Mouse (Mus musculus) hindbrain, embryonic 11.5 days (tissue): ENCODE data around the gene Igfbp7. TPM values are rescaled to one million over a fixed set of nuclear protein-coding genes. Genes with fewer than 3 reads are reported as not detected.
"Not testable (repeated sequence)": the region's sequence is repeated elsewhere in the genome, so short reads cannot be mapped to it uniquely, and the experiment has no call there.

ENCODE experiments used
- ATAC-seq: fragments of 200-750 bp; cut with Nextera tagmentation; 2 replicates; pipeline ENCODE4 v1.8.0; 2017; ENCODE audit warnings: mild to moderate bottlenecking, moderate TSS enrichment, moderate library complexity; ENCODE audit not compliant: low FRiP score
- DNase-seq: peaks from one replicate; pipeline ENCODE4 v3.0.0-alpha.2; 2015; ENCODE audit warnings: low spot score
- H3K27ac ChIP-seq: fragments of 300-500 bp; sonication (generic); 2 replicates; pipeline ENCODE4 v1.5.1; 2014; ENCODE audit warnings: mild to moderate bottlenecking, low read depth, low read length
- H3K27me3 ChIP-seq: fragments of 300-500 bp; sonication (generic); 2 replicates; pipeline ENCODE4 v1.6.1; 2014; ENCODE audit warnings: mild to moderate bottlenecking, low read length, moderate library complexity, mixed read lengths; ENCODE audit not compliant: control insufficient read depth, insufficient read depth
- H3K36me3 ChIP-seq: fragments of 300-500 bp; sonication (generic); 2 replicates; pipeline ENCODE4 v1.6.1; 2014; ENCODE audit warnings: mild to moderate bottlenecking, low read length, moderate library complexity, mixed read lengths; ENCODE audit not compliant: control insufficient read depth, insufficient read depth
- H3K4me1 ChIP-seq: fragments of 300-500 bp; sonication (generic); replicated peaks from 2 replicates; pipeline ENCODE4 v1.6.1; 2014; ENCODE audit warnings: low read length, mixed read lengths; ENCODE audit not compliant: control insufficient read depth, insufficient read depth
- H3K4me2 ChIP-seq: fragments of 300-500 bp; sonication (generic); replicated peaks from 2 replicates; pipeline ENCODE4 v1.6.1; 2014; ENCODE audit warnings: mild to moderate bottlenecking, low read depth, low read length
- H3K4me3 ChIP-seq: fragments of 300-500 bp; sonication (generic); 2 replicates; pipeline ENCODE4 v1.5.1; 2014; ENCODE audit warnings: low read depth, low read length
- H3K9ac ChIP-seq: fragments of 300-500 bp; sonication (generic); 2 replicates; pipeline ENCODE4 v1.6.1; 2014; ENCODE audit warnings: low read depth, low read length
- H3K9me3 ChIP-seq: fragments of 300-500 bp; sonication (generic); 2 replicates; pipeline ENCODE4 v1.6.1; 2016; ENCODE audit warnings: low read length; ENCODE audit not compliant: control insufficient read depth
- WGBS: fragments of 180-500 bp; shearing (Covaris S2); extraction: QIAGEN DNeasy Blood & Tissue Kit; methylation state at CpG from one replicate; pipeline ENCODE4 v1.1.7; 2014; 5-methylcytosine and 5-hydroxymethylcytosine counted together
- polyA plus RNA-seq: library from polyadenylated mRNA; unstranded; fragments of >200 nt; fragmentation: Nextera tagmentation; extraction: Ambion mirVana; gene quantifications from 2 replicates; pipeline ENCODE4 v1.2.1, GENCODE M21; 2014

Igfbp7 gene
- polyA plus RNA-seq, 1 experiment from 2014 or later = 26.7 TPM

GRCm38 (mm10) chr5:77419537-77419936 is 11.7 kb upstream of the Igfbp7 start:
- not testable (repeated sequence) for H3K27ac ChIP-seq, H3K4me3 ChIP-seq, H3K4me1 ChIP-seq, H3K27me3 ChIP-seq, H3K36me3 ChIP-seq, H3K9me3 ChIP-seq, H3K9ac ChIP-seq, DNase-seq, H3K4me2 ChIP-seq
- 68% methylated on average over 4 of the region's 4 CpGs for WGBS
- ATAC-seq = 0 out of 2 replicates have a peak, but pooled peaks have one; percentile 35

GRCm38 (mm10) chr5:77416058-77416457 is 8.2 kb upstream of the Igfbp7 start:
- no peak for DNase-seq
- Histone ChIP-seq H3K9ac (no peak overlapping the region), H3K4me3 (no peak overlapping the region), H3K9me3 (no peaks in the 10 kb centered on the region), H3K27me3 (no peaks in the 10 kb centered on the region), H3K36me3 (no peaks in the 10 kb centered on the region), H3K27ac (no peak overlapping the region), H3K4me1 (no peaks in the 10 kb centered on the region), H3K4me2 (no peak overlapping the region)
- 89% methylated on average over 6 of the region's 6 CpGs for WGBS
- ATAC-seq = no peak

DNA sequence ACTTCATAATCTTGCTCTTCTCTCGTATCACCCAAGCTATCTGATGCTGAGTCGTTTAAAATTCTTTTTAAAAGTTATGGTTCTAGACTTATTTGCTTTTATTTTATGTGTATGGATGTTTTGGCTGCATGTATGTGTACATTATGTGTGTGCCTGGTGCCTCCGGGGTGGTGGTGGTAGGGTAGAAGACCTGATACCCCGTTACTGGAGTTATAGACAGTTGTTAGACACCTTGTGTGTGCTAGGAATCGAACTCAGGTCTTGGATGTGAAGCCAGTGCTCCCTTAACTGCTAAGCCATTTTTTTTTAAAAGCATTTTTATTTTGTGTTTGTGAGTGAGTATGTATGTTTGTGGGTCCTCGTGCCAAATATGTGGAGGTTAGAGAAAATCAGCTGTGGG is 689 bp upstream of the Igfbp7 start:
- peaks cover 12% of the 10 kb centered on the region for H3K27me3 ChIP-seq
- H3K36me3 ChIP-seq = no peaks in the 10 kb centered on the region
- no peak overlapping the region for H3K4me3 ChIP-seq
- H3K9me3 ChIP-seq = no peaks in the 10 kb centered on the region
- WGBS = 93% methylated on average over 6 of the region's 6 CpGs
- no peak overlapping the region for H3K27ac ChIP-seq
- ATAC-seq (no peak), DNase-seq (no peak)
- no peak overlapping the region for H3K4me2 ChIP-seq
- H3K9ac ChIP-seq = no peak overlapping the region
- H3K4me1 ChIP-seq = no peaks in the 10 kb centered on the region

GRCm38 (mm10) chr5:77406371-77406871 is 1.4 kb downstream of the Igfbp7 start:
- H3K27ac ChIP-seq = no peak overlapping the region
- WGBS = 62% methylated on average over 5 of the region's 5 CpGs

DNA sequence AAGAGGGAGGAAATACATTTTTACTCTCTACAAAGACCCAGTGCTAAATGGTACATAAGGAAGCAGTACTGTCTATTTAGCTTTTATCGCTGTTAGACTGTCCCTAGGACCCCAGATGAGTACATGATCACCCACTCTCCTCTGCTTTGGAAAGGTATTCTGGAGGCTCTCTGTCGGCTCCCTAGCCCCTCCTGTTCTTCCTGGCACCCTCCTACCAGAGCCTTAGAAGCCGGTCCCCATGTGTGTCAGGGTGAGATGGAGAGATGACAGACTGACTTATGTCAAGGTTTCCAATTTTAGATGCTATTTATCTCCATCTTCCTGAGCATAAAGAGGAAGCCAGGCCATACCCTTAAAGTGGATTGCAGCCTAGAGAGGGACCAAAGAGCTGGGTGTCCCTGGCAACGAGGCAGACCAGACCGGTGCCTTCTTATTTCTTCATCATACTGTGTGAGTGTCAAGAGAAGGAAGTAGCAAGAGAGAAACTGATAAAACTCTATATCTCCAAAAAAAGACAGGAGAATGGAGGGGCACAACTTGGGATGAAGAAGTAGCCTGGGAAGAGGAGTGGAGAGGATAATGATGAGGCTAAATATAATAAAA is 2.3 kb downstream of the Igfbp7 start:
- Histone ChIP-seq H3K9me3 (no peaks in the 10 kb centered on the region), H3K9ac (no peak overlapping the region), H3K36me3 (no peaks in the 10 kb centered on the region), H3K4me2 (no peak overlapping the region), H3K4me1 (no peaks in the 10 kb centered on the region), H3K27me3 (peaks cover 12% of the 10 kb centered on the region), H3K4me3 (no peak overlapping the region), H3K27ac (no peak overlapping the region)
- DNase-seq (no peak), ATAC-seq (no peak)
- WGBS = 81% methylated on average over 5 of the region's 5 CpGs

More at GRCm38 (mm10) chr5:77406371-77406871, 1.4 kb downstream of the Igfbp7 start:
- DNase-seq (peak; percentile 5), ATAC-seq (no peak)
- no peaks in the 10 kb centered on the region for H3K36me3 ChIP-seq
- H3K4me2 ChIP-seq = no peak overlapping the region
- H3K27me3 ChIP-seq = peaks cover 12% of the 10 kb centered on the region
- no peaks in the 10 kb centered on the region for H3K4me1 ChIP-seq
- H3K4me3 ChIP-seq = no peak overlapping the region
- no peak overlapping the region for H3K9ac ChIP-seq
- no peaks in the 10 kb centered on the region for H3K9me3 ChIP-seq

DNA sequence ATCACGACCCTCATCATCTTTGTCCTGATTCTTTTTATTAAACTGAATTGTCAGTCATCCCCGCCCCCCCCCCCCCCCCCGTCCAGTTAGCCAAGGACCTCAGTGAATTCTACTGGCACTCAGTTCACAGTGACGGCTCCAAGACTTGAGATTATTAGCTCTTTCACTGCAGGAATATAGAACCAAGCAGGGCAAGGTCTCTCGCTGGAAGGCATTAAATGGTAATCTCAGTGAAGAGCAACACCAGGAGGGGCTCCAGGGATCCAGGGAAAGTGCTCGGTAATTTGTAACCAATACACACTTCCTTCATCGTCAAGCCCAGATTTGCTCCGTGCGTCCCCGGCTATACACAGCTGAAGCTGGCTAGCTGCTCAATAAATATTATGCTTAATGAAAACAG is 2.9 kb downstream of the Igfbp7 start:
- H3K4me1 ChIP-seq = no peaks in the 10 kb centered on the region
- no peak overlapping the region for H3K27ac ChIP-seq
- no peak overlapping the region for H3K9ac ChIP-seq
- DNase-seq (no peak), ATAC-seq (no peak)
- WGBS = 77% methylated on average over 9 of the region's 10 CpGs
- peaks cover 12% of the 10 kb centered on the region for H3K27me3 ChIP-seq
- H3K4me2 ChIP-seq = no peak overlapping the region
- no peaks in the 10 kb centered on the region for H3K9me3 ChIP-seq
- no peak overlapping the region for H3K4me3 ChIP-seq
- H3K36me3 ChIP-seq = no peaks in the 10 kb centered on the region

GRCm38 (mm10) chr5:77402901-77403300 is 4.9 kb downstream of the Igfbp7 start:
- Histone ChIP-seq H3K27me3 (peaks cover 12% of the 10 kb centered on the region), H3K9me3 (no peaks in the 10 kb centered on the region), H3K4me1 (no peaks in the 10 kb centered on the region), H3K4me2 (no peak overlapping the region), H3K27ac (no peak overlapping the region), H3K36me3 (no peaks in the 10 kb centered on the region), H3K9ac (no peak overlapping the region), H3K4me3 (no peak overlapping the region)
- 87% methylated on average over 5 of the region's 5 CpGs for WGBS
- ATAC-seq = no peak
- no peak for DNase-seq

DNA sequence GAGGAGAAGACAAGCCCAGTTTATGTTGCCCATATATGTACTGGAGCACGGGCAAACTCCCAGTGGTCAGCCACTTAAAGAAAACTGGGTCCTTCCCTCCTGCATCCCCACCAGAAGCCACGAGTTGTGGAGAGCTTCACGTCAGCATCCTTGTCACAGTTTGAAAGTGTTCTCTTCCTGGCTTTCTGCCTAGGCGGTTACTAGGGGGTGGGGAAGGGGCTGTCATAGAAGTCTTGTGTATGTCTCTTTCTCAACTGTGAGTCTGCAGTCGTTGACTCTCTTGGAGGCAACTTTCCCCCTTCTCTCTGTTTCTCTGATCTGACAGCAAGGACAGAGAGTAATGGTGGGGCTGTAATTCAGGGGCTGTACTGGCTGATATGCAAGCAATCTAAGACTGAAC is 5.7 kb downstream of the Igfbp7 start:
- Histone ChIP-seq H3K36me3 (no peaks in the 10 kb centered on the region), H3K4me3 (no peak overlapping the region), H3K9me3 (no peaks in the 10 kb centered on the region), H3K4me2 (no peak overlapping the region), H3K9ac (no peak overlapping the region), H3K27ac (no peak overlapping the region), H3K4me1 (no peaks in the 10 kb centered on the region), H3K27me3 (peaks cover 5% of the 10 kb centered on the region)
- WGBS = 72% methylated on average over 5 of the region's 5 CpGs
- DNase-seq (no peak), ATAC-seq (no peak)

GRCm38 (mm10) chr5:77400823-77401222 is 7.0 kb downstream of the Igfbp7 start:
- no peaks in the 10 kb centered on the region for H3K27me3 ChIP-seq
- no peak overlapping the region for H3K27ac ChIP-seq
- H3K4me1 ChIP-seq = no peaks in the 10 kb centered on the region
- no peak for ATAC-seq
- H3K9ac ChIP-seq = no peak overlapping the region
- H3K4me3 ChIP-seq = no peak overlapping the region
- H3K36me3 ChIP-seq = no peaks in the 10 kb centered on the region
- 85% methylated on average over 6 of the region's 6 CpGs for WGBS
- no peak overlapping the region for H3K4me2 ChIP-seq
- no peaks in the 10 kb centered on the region for H3K9me3 ChIP-seq
- DNase-seq = no peak
